Mouse (Mus musculus): ENCODE results near the gene Fmo5.

DNA sequence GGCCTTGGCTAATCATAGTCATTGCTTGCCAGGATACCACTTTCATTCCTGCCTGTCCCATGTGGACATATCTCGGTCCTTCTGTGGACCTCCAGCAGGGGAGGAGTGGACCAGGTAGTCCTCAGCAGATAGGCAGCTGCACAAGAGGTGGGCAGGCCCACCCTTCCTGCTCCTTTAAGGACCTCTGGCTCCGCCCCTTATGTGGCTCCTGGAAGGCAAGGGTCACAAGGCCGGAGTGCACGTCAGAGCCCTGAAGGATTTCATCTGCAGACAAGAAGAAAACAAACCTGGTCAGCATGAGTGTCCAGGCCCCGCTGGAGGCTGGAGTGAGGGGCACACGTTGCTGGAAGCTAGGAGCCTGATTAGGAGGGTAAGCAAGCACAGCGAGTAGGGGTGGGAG lies 62.0 kb downstream of the Fmo5 start:
- TF ChIP-seq CTCF (IDR thresholded peaks at IDR 0.05; ENCODE audit: low read depth), result no peak
- TF ChIP-seq EP300 (IDR thresholded peaks at IDR 0.05; ENCODE audit: low read depth), result no peak

Data from liver, postnatal 0 days (tissue).